In genomic region chr2:152737306-152738221, GRCm38 (mm10) we compare ENCODE assay signal across 8 mouse cellular contexts. TPM values are rescaled to one million over a fixed set of nuclear protein-coding genes. Genes with fewer than 3 reads are reported as not detected.
DNase-seq lines count a peak whose midpoint lies in the region; ATAC-seq and TF ChIP-seq lines count a peak whose summit lies in the region.

No protein-coding gene starts in this region.

- H3K36me3 ChIP-seq in liver, adult 2 months (ENCODE audit: control insufficient read depth, insufficient read depth, low read length) = no peaks in the 10 kb centered on the region
- no peaks in the 10 kb centered on the region for H3K36me3 ChIP-seq in heart, postnatal 0 days (replicated peaks; ENCODE audit: control insufficient read depth, insufficient read depth, low read length)
- H3K36me3 ChIP-seq in limb, embryonic 13.5 days = peaks cover 6% of the 10 kb centered on the region; the same call in 1 of the 2 replicates
- H3K36me3 ChIP-seq in neural tube, embryonic 15.5 days = no peaks in the 10 kb centered on the region

- H3K9me3 ChIP-seq in heart, postnatal 0 days (replicated peaks; ENCODE audit: control insufficient read depth, low read length) = no peaks in the 10 kb centered on the region
- H3K9me3 ChIP-seq in limb, embryonic 13.5 days = no peaks in the 10 kb centered on the region
- no peaks in the 10 kb centered on the region for H3K9me3 ChIP-seq in neural tube, embryonic 15.5 days (replicated peaks)

- no peak for TF ChIP-seq POLR2A in liver, adult 2 months (IDR thresholded peaks at IDR 0.05; ENCODE audit: extremely low read depth, insufficient read depth, low read length)

- DNase-seq in liver, adult 2 months (ENCODE audit: extremely low read depth, low read depth, low spot score) = peak; percentile 76
- no peak for DNase-seq in liver
- peak; percentile 60 for DNase-seq in embryo, embryonic 11 days
- DNase-seq in heart, postnatal 0 days (ENCODE audit: low spot score) = no peak
- DNase-seq in right cerebral cortex, postnatal 4 days = no peak
- no peak for DNase-seq in right cerebral cortex, postnatal 25 days

- peaks cover 25% of the 10 kb centered on the region for H3K4me1 ChIP-seq in liver, adult 2 months (ENCODE audit: control insufficient read depth, insufficient read depth, low read length)
- peaks cover 22% of the 10 kb centered on the region for H3K4me1 ChIP-seq in heart, postnatal 0 days (ENCODE audit: control insufficient read depth, insufficient read depth)
- H3K4me1 ChIP-seq in limb, embryonic 13.5 days = peaks cover 71% of the 10 kb centered on the region
- peaks cover 58% of the 10 kb centered on the region for H3K4me1 ChIP-seq in neural tube, embryonic 15.5 days

- TF ChIP-seq CTCF in liver, adult 2 months (IDR thresholded peaks at IDR 0.05; ENCODE audit: low read depth, low read length) = no peak
- TF ChIP-seq CTCF in heart, postnatal 0 days (IDR thresholded peaks at IDR 0.05; ENCODE audit: low read depth) = no peak

- no peak for ATAC-seq in heart, postnatal 0 days (ENCODE audit: insufficient read depth, low read depth)
- no peak for ATAC-seq in limb, embryonic 13.5 days (ENCODE audit: low FRiP score, low read depth)
- no peak for ATAC-seq in neural tube, embryonic 15.5 days (ENCODE audit: low FRiP score)

- H3K9ac ChIP-seq in liver, adult 2 months (ENCODE audit: low read depth, low read length) = peak overlapping the region; percentile 28
- H3K9ac ChIP-seq in heart, postnatal 0 days (replicated peaks; ENCODE audit: low read depth, low read length) = peak overlapping the region; percentile 79
- peak overlapping the region; percentile 98 for H3K9ac ChIP-seq in limb, embryonic 13.5 days
- peak overlapping the region; percentile 63 for H3K9ac ChIP-seq in neural tube, embryonic 15.5 days (replicated peaks)

- H3K27me3 ChIP-seq in liver, adult 2 months (ENCODE audit: control insufficient read depth, insufficient read depth, low read length) = no peaks in the 10 kb centered on the region
- H3K27me3 ChIP-seq in heart, postnatal 0 days (ENCODE audit: control insufficient read depth, insufficient read depth, low read length) = no peaks in the 10 kb centered on the region
- H3K27me3 ChIP-seq in limb, embryonic 13.5 days = no peaks in the 10 kb centered on the region
- H3K27me3 ChIP-seq in neural tube, embryonic 15.5 days (replicated peaks) = 0 out of 2 replicates have a peak, but pooled peaks cover 3% of the 10 kb centered on the region

- no peak for TF ChIP-seq EP300 in heart, postnatal 0 days (IDR thresholded peaks at IDR 0.05; ENCODE audit: low read depth)

- peak overlapping the region; percentile 41 for H3K27ac ChIP-seq in liver, adult 2 months (replicated peaks; ENCODE audit: insufficient read depth, low read depth, low read length)
- peak overlapping the region; percentile 89 for H3K27ac ChIP-seq in heart, postnatal 0 days (ENCODE audit: low read depth)
- H3K27ac ChIP-seq in limb, embryonic 13.5 days = peak overlapping the region; percentile 98
- H3K27ac ChIP-seq in neural tube, embryonic 15.5 days (replicated peaks) = peak overlapping the region; percentile 77

- no peaks in the 10 kb centered on the region for H3K79me2 ChIP-seq in liver, adult 2 months (ENCODE audit: control insufficient read depth, insufficient read depth, low read length)

- peak overlapping the region; percentile 73 for H3K4me2 ChIP-seq in heart, postnatal 0 days (ENCODE audit: low read depth, low read length)
- H3K4me2 ChIP-seq in limb, embryonic 13.5 days (replicated peaks) = peak overlapping the region; percentile 94
- H3K4me2 ChIP-seq in neural tube, embryonic 15.5 days = peak overlapping the region; percentile 90

- WGBS in liver, adult 2 months = 10% methylated on average over 10 of the region's 10 CpGs
- WGBS in heart, postnatal 0 days = 22% methylated on average over 10 of the region's 10 CpGs
- WGBS in limb, embryonic 13.5 days = 1% methylated on average over 10 of the region's 10 CpGs
- 16% methylated on average over 10 of the region's 10 CpGs for WGBS in neural tube, embryonic 15.5 days

- H3K4me3 ChIP-seq in liver, adult 2 months (ENCODE audit: insufficient read depth, low read depth, low read length) = peak overlapping the region; percentile 39
- peak overlapping the region; percentile 71 for H3K4me3 ChIP-seq in heart, postnatal 0 days (ENCODE audit: low read depth, low read length)
- H3K4me3 ChIP-seq in limb, embryonic 13.5 days = peak overlapping the region; percentile 95
- peak overlapping the region; percentile 53 for H3K4me3 ChIP-seq in neural tube, embryonic 15.5 days (replicated peaks)

RNA-seq across cellular contexts. Expression of gene Id1, which starts 1.5 kb away (rescaled TPM):
- total RNA-seq in liver, adult 2 months (2014; rRNA removed) = 16.4 and 33.0 TPM in 2 replicates
- polyA plus RNA-seq in liver, adult 2 months (2012; rRNA removed) = 19.2 and 33.0 TPM in 2 replicates
- total RNA-seq in heart, postnatal 0 days (2014; rRNA removed; ENCODE audit: low replicate concordance) = 146 and 188 TPM in 2 replicates
- 46.7 and 59.3 TPM in 2 replicates for polyA plus RNA-seq in heart, postnatal 0 days (2015; fragmentation: Nextera tagmentation; extraction: Ambion mirVana)
- 232 and 236 TPM in 2 replicates for polyA plus RNA-seq in limb, embryonic 13.5 days (2015; fragmentation: Nextera tagmentation; extraction: Ambion mirVana)
- polyA plus RNA-seq in neural tube, embryonic 15.5 days (2015; fragmentation: Nextera tagmentation; extraction: Ambion mirVana) = 57.5 and 59.1 TPM in 2 replicates

RNA-seq across cellular contexts. Expression of gene Cox4i2, which starts 16.4 kb away (rescaled TPM):
- total RNA-seq in liver, adult 2 months (2014; rRNA removed) = not detected in 2 replicates
- 0.22 and 0.31 TPM in 2 replicates for polyA plus RNA-seq in liver, adult 2 months (2012; rRNA removed)
- 13.4 and 29.9 TPM in 2 replicates for total RNA-seq in heart, postnatal 0 days (2014; rRNA removed; ENCODE audit: low replicate concordance)
- polyA plus RNA-seq in heart, postnatal 0 days (2015; fragmentation: Nextera tagmentation; extraction: Ambion mirVana) = 17.0 and 21.4 TPM in 2 replicates
- polyA plus RNA-seq in limb, embryonic 13.5 days (2015; fragmentation: Nextera tagmentation; extraction: Ambion mirVana) = 32.0 and 34.4 TPM in 2 replicates
- 4.8 and 7.6 TPM in 2 replicates for polyA plus RNA-seq in neural tube, embryonic 15.5 days (2015; fragmentation: Nextera tagmentation; extraction: Ambion mirVana)

RNA-seq across cellular contexts. Expression of gene Mcts2, which starts 50.7 kb away (rescaled TPM):
- 7.2 and 8.9 TPM in 2 replicates for total RNA-seq in liver, adult 2 months (2014; rRNA removed)
- 2.4 and 3.8 TPM in 2 replicates for polyA plus RNA-seq in liver, adult 2 months (2012; rRNA removed)
- total RNA-seq in heart, postnatal 0 days (2014; rRNA removed; ENCODE audit: low replicate concordance) = 6.5 and 11.7 TPM in 2 replicates
- 30.9 and 31.6 TPM in 2 replicates for polyA plus RNA-seq in heart, postnatal 0 days (2015; fragmentation: Nextera tagmentation; extraction: Ambion mirVana)
- polyA plus RNA-seq in limb, embryonic 13.5 days (2015; fragmentation: Nextera tagmentation; extraction: Ambion mirVana) = 29.2 and 30.0 TPM in 2 replicates
- polyA plus RNA-seq in neural tube, embryonic 15.5 days (2015; fragmentation: Nextera tagmentation; extraction: Ambion mirVana) = 33.9 and 41.5 TPM in 2 replicates

Comparison
In these comparisons a context has a peak if more than half of its experiments do, and no peak if none do; other contexts are left out.
1. DNase-seq: peak in liver, adult 2 months (single experiment) and embryo, embryonic 11 days (single experiment); none in liver (single experiment), heart, postnatal 0 days (single experiment), right cerebral cortex, postnatal 4 days (single experiment) and right cerebral cortex, postnatal 25 days (single experiment).
2. H3K27ac ChIP-seq: peak in every context shown above with its lines; median percentile 98 in limb, embryonic 13.5 days; 89 in heart, postnatal 0 days; 77 in neural tube, embryonic 15.5 days; 41 in liver, adult 2 months.
3. H3K4me3 ChIP-seq: peak in every context shown above with its lines; median percentile 95 in limb, embryonic 13.5 days; 71 in heart, postnatal 0 days; 53 in neural tube, embryonic 15.5 days; 39 in liver, adult 2 months.
4. H3K9ac ChIP-seq: peak in every context shown above with its lines; median percentile 98 in limb, embryonic 13.5 days; 79 in heart, postnatal 0 days; 63 in neural tube, embryonic 15.5 days; 28 in liver, adult 2 months.
5. Peak in every context shown above with its lines, with median percentiles within 50 percentile points of each other: H3K4me2 ChIP-seq.